Mouse (Mus musculus) neural tube, postnatal 0 days (tissue): ENCODE data around the gene Dkk1. TPM values are rescaled to one million over a fixed set of nuclear protein-coding genes. Genes with fewer than 3 reads are reported as not detected.

ENCODE experiments used
- polyA plus RNA-seq: library from polyadenylated mRNA; unstranded; fragments of >200 nt; fragmentation: Nextera tagmentation; extraction: Ambion mirVana; gene quantifications from 2 replicates; pipeline ENCODE4 v1.2.1, GENCODE M21; 2015

Gene Dkk1
- 0.66 and 0.75 TPM in 2 replicates for polyA plus RNA-seq

GRCm38 (mm10) chr19:30549044-30549853, at the start of gene Dkk1:
Gene Dkk1, minus strand, starts transcription at chr19:30549665.

